ENCODE assay signal across 16 mouse cellular contexts in genomic region chr3:30723179-30723578, GRCm38 (mm10). TPM values are rescaled to one million over a fixed set of nuclear protein-coding genes. Genes with fewer than 3 reads are reported as not detected.
DNase-seq lines count a peak whose midpoint lies in the region; ATAC-seq and TF ChIP-seq lines count a peak whose summit lies in the region.
"Had no signal": no experiment of that assay in that cellular context is flagged by ENCODE, and none has a peak within 500 bp of the region (broad histone marks: within the 10 kb centered on the region; RNA-seq: fewer than 3 reads in every experiment).

No protein-coding gene starts in this region.

- peak; percentile 14 to 35 for DNase-seq in cerebellum, postnatal 10 days
- DNase-seq in cerebellum, adult 18-20 months = no peak
- peak; percentile 25 for DNase-seq in kidney, postnatal 14 days
- DNase-seq in kidney, postnatal 36 days = no peak
- no peak for DNase-seq in limb, embryonic 14.5 days (ENCODE audit: low spot score)
- no peak for DNase-seq in frontal cortex, postnatal 10 days (ENCODE audit: low spot score in 2 of 2)
- no peak for DNase-seq in spleen, adult 12 weeks (ENCODE audit: low spot score)
- DNase-seq: adrenal gland, postnatal 10 days; cerebellum, postnatal 36 days; heart, postnatal 36 days had no signal

- no peak overlapping the region for H3K27ac ChIP-seq in limb, embryonic 14.5 days (replicated peaks; ENCODE audit: low read depth, low read length)
- H3K27ac ChIP-seq: limb, embryonic 12.5 days had no signal

- no peak for TF ChIP-seq POLR2A in limb, embryonic 14.5 days (IDR thresholded peaks at IDR 0.05; ENCODE audit: borderline replicate concordance, extremely low read depth, insufficient read depth, insufficient read length)

- H3K4me3 ChIP-seq in E14TG2a.4 (replicated peaks; ENCODE audit: low read length) = 0 out of 2 replicates have a peak overlapping the region, but pooled peaks have one; percentile 8
- H3K4me3 ChIP-seq in limb, embryonic 14.5 days (replicated peaks; ENCODE audit: low read length) = no peak overlapping the region
- H3K4me3 ChIP-seq: limb, embryonic 12.5 days; megakaryocyte, embryonic 14.5 days had no signal

- peak; percentile 37; the same call in 1 of the 2 replicates for ATAC-seq in limb, embryonic 14.5 days (ENCODE audit: low FRiP score, low read depth)
- ATAC-seq: forebrain, embryonic 16.5 days had no signal

- WGBS in limb, embryonic 14.5 days = 48% methylated on average over 5 of the region's 5 CpGs

- no peak overlapping the region for H3K9ac ChIP-seq in limb, embryonic 14.5 days (ENCODE audit: low read depth, low read length, severe bottlenecking)
- H3K9ac ChIP-seq: limb, embryonic 12.5 days had no signal

- no peaks in the 10 kb centered on the region for H3K27me3 ChIP-seq in E14TG2a.4 (ENCODE audit: insufficient read depth, low read length)
- H3K27me3 ChIP-seq in limb, embryonic 14.5 days (ENCODE audit: control insufficient read depth, insufficient read depth, low read length) = no peaks in the 10 kb centered on the region
- H3K27me3 ChIP-seq: limb, embryonic 12.5 days had no signal

- H3K9me3 ChIP-seq in E14TG2a.4 (ENCODE audit: low read length) = no peaks in the 10 kb centered on the region
- no peaks in the 10 kb centered on the region for H3K9me3 ChIP-seq in limb, embryonic 14.5 days (ENCODE audit: control insufficient read depth, low read length)
- H3K9me3 ChIP-seq: limb, embryonic 12.5 days; megakaryocyte, embryonic 14.5 days had no signal

- no peak overlapping the region for H3K4me2 ChIP-seq in limb, embryonic 14.5 days (replicated peaks; ENCODE audit: low read depth, low read length, severe bottlenecking)
- H3K4me2 ChIP-seq: limb, embryonic 12.5 days had no signal

- no peak for TF ChIP-seq CTCF in E14TG2a.4 (conservative IDR thresholded peaks at IDR 0.05; ENCODE audit: low read length)

- no peaks in the 10 kb centered on the region for H3K36me3 ChIP-seq in E14TG2a.4 (ENCODE audit: insufficient read depth, low read length)
- no peaks in the 10 kb centered on the region for H3K36me3 ChIP-seq in limb, embryonic 14.5 days (ENCODE audit: control insufficient read depth, insufficient read depth, low read length)
- H3K36me3 ChIP-seq: limb, embryonic 12.5 days had no signal

- H3K4me1 ChIP-seq in E14TG2a.4 (replicated peaks; ENCODE audit: low read depth, low read length) = peaks cover 37% of the 10 kb centered on the region
- no peaks in the 10 kb centered on the region for H3K4me1 ChIP-seq in limb, embryonic 14.5 days (ENCODE audit: control insufficient read depth, insufficient read depth, low read length)
- H3K4me1 ChIP-seq: limb, embryonic 12.5 days had no signal

RNA-seq across cellular contexts. Expression of gene Samd7, which starts 22.9 kb away (rescaled TPM):
- polyA plus RNA-seq in limb, embryonic 14.5 days (2012; rRNA removed) = not detected in 2 replicates
- polyA plus RNA-seq in limb, embryonic 14.5 days (2014; fragmentation: Nextera tagmentation; extraction: Ambion mirVana) = not detected in 2 replicates
- polyA plus RNA-seq: forebrain, embryonic 16.5 days; kidney, embryonic 14.5 days; limb, embryonic 12.5 days had no signal

RNA-seq across cellular contexts. Expression of gene Lrrc31, which starts 23.5 kb away (rescaled TPM):
- polyA plus RNA-seq in limb, embryonic 14.5 days (2012; rRNA removed) = 0.10 TPM in 1 of 2 replicates, not detected in the other
- 0.10 TPM in 1 of 2 replicates, not detected in the other for polyA plus RNA-seq in limb, embryonic 14.5 days (2014; fragmentation: Nextera tagmentation; extraction: Ambion mirVana)
- polyA plus RNA-seq: forebrain, embryonic 16.5 days; limb, embryonic 12.5 days; spleen, adult 2 months had no signal

Comparison
In these comparisons a context has a peak if more than half of its experiments do, and no peak if none do; other contexts are left out.
1. DNase-seq: peak in cerebellum, postnatal 10 days (2 of 2) and kidney, postnatal 14 days (single experiment); none in cerebellum, adult 18-20 months (0 of 2), kidney, postnatal 36 days (0 of 2), limb, embryonic 14.5 days (single experiment), frontal cortex, postnatal 10 days (0 of 2) and spleen, adult 12 weeks (single experiment).